Mouse (Mus musculus) liver, embryonic 15.5 days (tissue): Measurements from ENCODE around the gene Nphp4. TPM values are rescaled to one million over a fixed set of nuclear protein-coding genes. Genes with fewer than 3 reads are reported as not detected.

Experiments used
- polyA plus RNA-seq: library from polyadenylated mRNA; unstranded; fragments of >200 nt; fragmentation: Nextera tagmentation; extraction: Ambion mirVana; gene quantifications from 2 replicates; pipeline ENCODE4 v1.2.1, GENCODE M21; 2015

Nphp4 gene
- polyA plus RNA-seq, 1 experiment from 2014 or later = 0.12 TPM

Other genes with a start within 250 kb of the Nphp4 start
- 0.76 and 1.2 TPM in 2 replicates for gene Gpr153, start 202.5 kb upstream of the Nphp4 start, polyA plus RNA-seq
- gene Hes3, start 185.0 kb upstream of the Nphp4 start, polyA plus RNA-seq = not detected in 2 replicates
- 7.6 TPM in 2 replicates for gene Icmt, start 179.5 kb upstream of the Nphp4 start, polyA plus RNA-seq
- gene Rnf207, start 157.7 kb upstream of the Nphp4 start, polyA plus RNA-seq = 0.08 TPM in 1 of 2 replicates, not detected in the other
- 146 and 201 TPM in 2 replicates for gene Rpl22, start 151.0 kb upstream of the Nphp4 start, polyA plus RNA-seq
- gene Chd5, start 138.1 kb upstream of the Nphp4 start, polyA plus RNA-seq = 0.03 and 0.16 TPM in 2 replicates
- gene Kcnab2, start 1.2 kb downstream of the Nphp4 start, polyA plus RNA-seq = 8.5 and 9.2 TPM in 2 replicates